In the genomic region with DNA sequence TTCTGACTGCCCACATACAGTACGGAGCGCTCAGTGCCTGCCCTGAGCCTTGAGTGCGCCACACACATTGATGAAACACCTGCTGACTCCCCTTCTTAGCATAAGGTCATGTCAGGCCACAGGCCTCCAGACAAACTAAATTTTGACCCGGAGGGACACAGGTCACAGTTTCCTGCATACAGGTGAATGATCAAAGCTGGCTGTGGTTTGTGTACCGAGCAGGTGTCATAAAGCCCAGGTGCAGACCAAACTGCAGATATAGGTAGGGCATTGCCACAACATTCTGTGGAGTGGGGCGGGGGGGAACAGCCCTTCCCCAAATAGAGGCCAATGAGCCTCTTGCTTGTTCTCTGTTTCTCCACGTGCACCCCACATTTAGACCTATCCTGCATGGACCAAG, we compare ENCODE assay signal across 24 mouse cellular contexts.
"Had no signal": no experiment of that assay in that cellular context is flagged by ENCODE, and none has a peak within 500 bp of the region (broad histone marks: within the 10 kb centered on the region; RNA-seq: fewer than 3 reads in every experiment).

No protein-coding gene starts in this region.

- H3K36me3 ChIP-seq: heart, embryonic 10.5 days; heart, embryonic 12.5 days; hindbrain, embryonic 13.5 days; hindbrain, embryonic 15.5 days; kidney, embryonic 15.5 days; limb, embryonic 10.5 days; limb, embryonic 12.5 days; liver, embryonic 13.5 days; liver, embryonic 15.5 days had no signal

- H3K27me3 ChIP-seq: hindbrain, embryonic 13.5 days; hindbrain, embryonic 15.5 days; kidney, embryonic 15.5 days; liver, embryonic 15.5 days had no signal

- H3K4me1 ChIP-seq: kidney, embryonic 15.5 days; liver, embryonic 13.5 days; liver, embryonic 15.5 days had no signal

- H3K27ac ChIP-seq: gastrocnemius, adult 2 months; heart, embryonic 10.5 days; hindbrain, embryonic 13.5 days; hindbrain, embryonic 15.5 days; hindbrain, postnatal 0 days; kidney, embryonic 15.5 days; layer of hippocampus, adult 2 months; left cerebral cortex, adult 2 months; limb, embryonic 10.5 days; limb, embryonic 12.5 days; liver, embryonic 13.5 days; liver, embryonic 15.5 days had no signal

- H3K4me2 ChIP-seq: heart, embryonic 12.5 days; hindbrain, embryonic 13.5 days; hindbrain, embryonic 15.5 days; kidney, embryonic 15.5 days; limb, embryonic 12.5 days; liver, embryonic 11.5 days; liver, embryonic 13.5 days; liver, embryonic 15.5 days had no signal

- H3K9me3 ChIP-seq: heart, embryonic 10.5 days; heart, embryonic 12.5 days; hindbrain, embryonic 13.5 days; hindbrain, embryonic 15.5 days; kidney, embryonic 15.5 days; limb, embryonic 10.5 days; limb, embryonic 12.5 days; liver, embryonic 13.5 days; liver, embryonic 15.5 days had no signal

- ATAC-seq: hindbrain, postnatal 0 days had no signal

- H3K4me3 ChIP-seq: gastrocnemius, adult 2 months; heart, embryonic 10.5 days; heart, embryonic 12.5 days; hindbrain, embryonic 13.5 days; hindbrain, embryonic 15.5 days; kidney, embryonic 15.5 days; layer of hippocampus, adult 2 months; left cerebral cortex, adult 2 months; limb, embryonic 10.5 days; limb, embryonic 12.5 days; liver, embryonic 13.5 days; liver, embryonic 15.5 days had no signal

- DNase-seq: gastrocnemius, adult 2 months; gastrocnemius, postnatal 10 days; gastrocnemius, postnatal 25 days; heart, adult 18-20 months; heart, postnatal 10 days; heart, postnatal 4 days; kidney, adult 18-20 months; kidney, adult 8-10 months; kidney, postnatal 14 days; kidney, postnatal 36 days; liver; liver, embryonic 13.5 days had no signal

- H3K9ac ChIP-seq: heart, embryonic 12.5 days; hindbrain, embryonic 13.5 days; hindbrain, embryonic 15.5 days; kidney, embryonic 15.5 days; limb, embryonic 12.5 days; liver, embryonic 13.5 days; liver, embryonic 15.5 days had no signal
